ENCODE assay signal across 13 mouse cellular contexts in the genomic region with DNA sequence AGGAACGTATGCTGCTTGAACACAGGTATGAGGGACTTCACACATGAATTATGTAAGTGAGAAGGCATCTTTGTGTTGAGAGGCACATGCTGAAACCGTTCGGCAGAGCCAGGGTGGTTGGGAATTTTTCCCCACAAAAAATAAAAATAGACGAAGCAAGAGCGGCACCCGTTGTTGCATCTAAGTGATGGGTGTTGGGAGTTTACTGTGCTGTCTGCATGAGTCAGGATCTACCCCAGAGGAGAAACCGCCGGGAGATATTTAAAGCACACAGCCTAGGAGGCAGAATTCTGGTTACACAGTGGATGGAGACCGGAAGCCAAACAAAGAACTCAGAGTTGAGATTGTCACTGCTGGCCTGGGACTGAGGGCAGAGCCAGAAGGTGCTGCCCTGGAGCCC. TPM values are rescaled to one million over a fixed set of nuclear protein-coding genes. Genes with fewer than 3 reads are reported as not detected.
DNase-seq lines count a peak whose midpoint lies in the region.
"Had no signal": no experiment of that assay in that cellular context is flagged by ENCODE, and none has a peak within 500 bp of the region (broad histone marks: within the 10 kb centered on the region; RNA-seq: fewer than 3 reads in every experiment).

No protein-coding gene starts in this region.

- peak; percentile 67 to 83 for DNase-seq in frontal cortex, adult 2 months (ENCODE audit: extremely low spot score in 1 of 2, low spot score in 1 of 2)
- no peak for DNase-seq in frontal cortex, postnatal 25 days (ENCODE audit: low spot score in 2 of 2)
- peak; percentile 24 for DNase-seq in lung, postnatal 10 days
- DNase-seq in lung, postnatal 14 days = no peak
- DNase-seq in frontal cortex, postnatal 14 days (ENCODE audit: low spot score in 2 of 2) = peak; percentile 46 to 53
- peak; percentile 59 to 60 for DNase-seq in left cerebral cortex, postnatal 36 days (ENCODE audit: low spot score in 2 of 2)
- DNase-seq in retina, postnatal 1 day = no peak
- no peak for DNase-seq in adrenal gland, adult 8-10 months
- DNase-seq: adrenal gland, postnatal 25 days; B cell, adult 2 months; gastrocnemius, postnatal 25 days; lung, adult 18-20 months; thymus, postnatal 25 days had no signal

- intact Hi-C loops in left cerebral cortex, postnatal 36 days (cut with DNase I) = loop anchor here (5.0 kb wide), 1 partner anchor 74 kb away; no protein-coding TSS in a partner anchor

RNA-seq across cellular contexts. Expression of a gene that starts 21.9 kb away (rescaled TPM):
- polyA plus RNA-seq in frontal cortex, adult 2 months (2012; rRNA removed) = 6.7 and 7.4 TPM in 2 replicates
- total RNA-seq in left cerebral cortex, postnatal 36 days (2021) = 1 to 10 TPM; 6.9 to 7.1 TPM
- total RNA-seq in adrenal gland, adult 8-10 months (2022) = 10 to 100 TPM in 2 of 4 experiments, 1 to 10 TPM in 2; 7.9 to 11.4 (median 9.1) TPM

RNA-seq across cellular contexts. Expression of a gene that starts 53.7 kb away (rescaled TPM):
- polyA plus RNA-seq in frontal cortex, adult 2 months (2012; rRNA removed) = 21.0 and 23.2 TPM in 2 replicates
- 10 to 100 TPM; 86.5 to 88.3 TPM for total RNA-seq in left cerebral cortex, postnatal 36 days (2021)
- total RNA-seq in adrenal gland, adult 8-10 months (2022) = 10 to 100 TPM; 21.8 to 35.5 (median 30.3) TPM

Comparison
In these comparisons a context has a peak if more than half of its experiments do, and no peak if none do; other contexts are left out.
1. DNase-seq: peak in frontal cortex, adult 2 months (2 of 2), lung, postnatal 10 days (single experiment), frontal cortex, postnatal 14 days (2 of 2) and left cerebral cortex, postnatal 36 days (2 of 2); none in frontal cortex, postnatal 25 days (0 of 2), lung, postnatal 14 days (single experiment), retina, postnatal 1 day (single experiment) and adrenal gland, adult 8-10 months (single experiment).